Mouse (Mus musculus) adrenal gland, postnatal 25 days (tissue): ENCODE measurements around the gene Cracr2b. TPM values are rescaled to one million over a fixed set of nuclear protein-coding genes. Genes with fewer than 3 reads are reported as not detected.

ENCODE experiments used
- DNase-seq: peaks from one replicate; pipeline ENCODE4 v3.0.0; 2021; ENCODE audit warnings: mixed read lengths
- long read RNA-seq: library from polyadenylated mRNA; stranded (forward); transcript quantifications from one replicate; pipeline ENCODE4 v2.0.0, GENCODE M21; 2021
- total RNA-seq: library from RNA; stranded (reverse); gene quantifications from 2 replicates; pipeline ENCODE4 v1.2.3, GENCODE M21; 2021

Gene Cracr2b
- total RNA-seq, result 9.9 and 13.5 TPM in 2 replicates
- long read RNA-seq, partial matches to known transcripts, result 8 of 15 reads
- long read RNA-seq, other reads (novel, unspliced or antisense), result 5 of 15 reads

GRCm38 (mm10) chr7:141460391-141461113 lies at the start of gene Cracr2b:
Gene Cracr2b (plus strand): TSS chr7:141461094.
- DNase-seq, result no peak

- no peak for DNase-seq
Measured at GRCm38 (mm10) chr7:141411667-141412066, 49.2 kb upstream of the Cracr2b start.

- peak; percentile 19 for DNase-seq
Measured at GRCm38 (mm10) chr7:141413331-141413730, 47.6 kb upstream of the Cracr2b start.

- peak; percentile 100 for DNase-seq
Measured at GRCm38 (mm10) chr7:141413809-141414584, 46.9 kb upstream of the Cracr2b start, which contains the start of gene Gatd1. Gene Gatd1 (minus strand): TSS chr7:141414136.

GRCm38 (mm10) chr7:141416144-141416841 lies 44.6 kb upstream of the Cracr2b start:
- DNase-seq, result no peak

- DNase-seq, result no peak
Measured at GRCm38 (mm10) chr7:141417731-141418681, 42.9 kb upstream of the Cracr2b start.

- no peak for DNase-seq
Measured at GRCm38 (mm10) chr7:141418970-141419369, 41.9 kb upstream of the Cracr2b start.

- DNase-seq, result no peak
Measured at GRCm38 (mm10) chr7:141420030-141420702, 40.7 kb upstream of the Cracr2b start.

GRCm38 (mm10) chr7:141423811-141424210 lies 37.1 kb upstream of the Cracr2b start:
- no peak for DNase-seq

GRCm38 (mm10) chr7:141426948-141427730 lies 33.8 kb upstream of the Cracr2b start:
- DNase-seq, result no peak

- no peak for DNase-seq
Measured at GRCm38 (mm10) chr7:141428701-141429100, 32.2 kb upstream of the Cracr2b start.

GRCm38 (mm10) chr7:141429310-141429709 lies 31.6 kb upstream of the Cracr2b start, which contains the start of gene Cend1:
Gene Cend1 (minus strand): TSS chr7:141429491.
- DNase-seq, result peak; percentile 45

- DNase-seq, result no peak
Measured at GRCm38 (mm10) chr7:141429840-141430584, 30.9 kb upstream of the Cracr2b start.

- no peak for DNase-seq
Measured at GRCm38 (mm10) chr7:141430585-141431240, 30.2 kb upstream of the Cracr2b start.

- no peak for DNase-seq
Measured at GRCm38 (mm10) chr7:141431434-141432185, 29.3 kb upstream of the Cracr2b start.

- peak; percentile 86 for DNase-seq
Measured at GRCm38 (mm10) chr7:141432186-141432611, 28.7 kb upstream of the Cracr2b start.

GRCm38 (mm10) chr7:141432741-141433516 lies 28.0 kb upstream of the Cracr2b start:
- peak; percentile 78 for DNase-seq
